Mouse (Mus musculus) mammary gland, adult 2 months (tissue): ENCODE results near the gene Ctrc. TPM values are rescaled to one million over a fixed set of nuclear protein-coding genes. Genes with fewer than 3 reads are reported as not detected.

ENCODE experiments used
- polyA plus RNA-seq: library from polyadenylated mRNA; depleted of rRNA; stranded (reverse); fragments of >200 nt; gene quantifications from 2 replicates; pipeline ENCODE4 v1.2.3, GENCODE M21; 2012; ENCODE audit warnings: low replicate concordance; rRNA removed

Gene Ctrc
- not detected in 2 replicates for polyA plus RNA-seq

GRCm38 (mm10) chr4:141845999-141846398 lies at the start of gene Ctrc:
Ctrc (minus strand) TSS chr4:141846359.

DNA sequence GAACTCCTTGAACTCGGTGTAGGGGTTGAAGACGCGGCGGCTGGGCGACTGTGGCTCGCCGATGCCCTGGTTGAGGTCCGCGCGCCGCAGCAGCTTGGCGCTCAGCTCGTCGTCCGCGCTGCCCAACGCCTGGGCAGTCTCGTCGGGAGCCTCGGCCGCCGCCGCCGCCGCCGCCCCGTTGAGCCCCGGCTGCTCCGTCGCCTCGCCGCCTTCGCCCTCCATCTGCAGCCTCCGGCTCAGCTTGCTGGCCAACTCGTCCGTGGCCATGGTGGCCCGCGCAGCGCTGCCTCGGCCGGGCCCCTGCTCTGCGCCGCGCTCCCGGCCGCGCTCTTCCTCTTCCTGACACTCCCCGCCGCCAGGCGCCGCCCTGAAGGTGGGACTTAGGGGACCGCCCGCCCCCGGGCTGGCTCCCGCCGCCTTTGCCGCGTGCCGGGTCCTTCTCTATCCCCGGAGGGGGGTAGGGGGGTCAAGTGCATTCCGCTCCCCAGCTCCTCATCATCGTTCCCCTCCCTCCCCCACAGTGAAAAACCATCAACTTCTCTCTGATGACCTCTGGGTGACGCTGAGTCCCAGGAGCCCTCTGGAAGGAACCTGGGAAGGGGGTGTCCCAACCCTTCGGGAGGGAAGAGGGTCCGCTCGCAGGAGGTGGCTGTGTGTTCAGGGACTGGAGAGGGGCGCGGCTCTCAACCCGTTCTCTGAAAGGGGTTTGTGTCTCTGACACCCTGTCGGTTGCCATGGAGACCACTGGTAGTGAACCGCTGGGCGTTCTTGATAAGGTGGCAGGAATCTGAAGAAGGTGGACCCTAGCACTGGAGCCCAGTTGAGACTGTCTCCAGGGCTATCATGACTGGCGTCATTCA lies 28.7 kb upstream of the Ctrc start, which contains the start of gene Efhd2:
Efhd2 (minus strand) TSS at position 320 of the 860 bp plus-strand sequence.

GRCm38 (mm10) chr4:141826060-141826459 lies 20.1 kb downstream of the Ctrc start, which contains the start of gene Cela2a:
Cela2a (minus strand) TSS chr4:141826160.

DNA sequence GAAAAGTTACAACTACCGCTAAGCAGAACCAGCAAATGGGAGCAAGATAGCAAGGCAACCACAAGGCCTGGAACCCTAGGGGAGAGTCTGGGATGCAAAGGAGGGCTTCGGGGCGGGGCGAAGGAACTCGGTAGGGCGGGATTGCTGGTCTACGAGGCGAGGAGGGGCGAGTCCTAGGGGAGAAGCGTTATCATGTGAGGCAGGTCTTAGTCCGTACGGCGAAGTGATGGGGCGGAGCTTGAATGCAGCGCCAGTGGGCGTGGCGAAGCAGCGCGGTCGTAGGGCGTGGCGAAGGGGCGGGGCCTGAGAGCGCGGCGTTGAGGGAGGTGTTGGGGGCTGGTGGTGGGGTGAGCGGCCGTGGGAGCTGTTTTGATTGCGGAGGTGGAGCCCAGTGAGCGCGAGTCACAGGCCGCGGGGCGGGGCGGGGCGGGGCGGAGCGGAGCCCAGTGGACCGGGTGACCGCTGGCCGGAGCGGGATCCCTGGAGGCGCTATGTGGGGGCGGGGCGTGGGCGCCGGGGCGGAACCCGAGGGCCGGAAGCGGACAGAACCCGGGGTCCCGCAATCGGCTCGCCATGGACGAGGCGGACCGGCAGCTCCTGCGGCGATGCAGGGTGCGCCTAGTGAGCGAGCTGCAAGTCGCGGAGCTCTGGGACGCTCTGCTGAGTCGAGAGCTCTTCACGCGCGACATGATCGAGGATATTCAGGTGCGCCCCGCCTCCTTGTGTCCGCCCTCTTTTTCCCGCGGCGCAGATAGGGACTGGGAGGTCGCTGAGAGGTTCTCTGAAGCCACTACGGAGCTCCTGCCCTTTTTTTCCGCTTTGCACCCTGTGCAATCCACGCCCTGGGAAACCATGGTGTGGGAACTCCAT lies 52.6 kb downstream of the Ctrc start, which contains the start of gene Casp9:
Casp9 (plus strand) TSS at position 331 of the 870 bp plus-strand sequence.

GRCm38 (mm10) chr4:141790524-141790990 lies 55.6 kb downstream of the Ctrc start, which contains the start of gene Dnajc16:
Dnajc16 (minus strand) TSS chr4:141790931.

Other genes starting within 250 kb of the Ctrc start
- 13.5 and 16.6 TPM in 2 replicates for gene Fblim1, start 240.3 kb downstream of the Ctrc start, polyA plus RNA-seq
- gene Tmem82, start 227.7 kb downstream of the Ctrc start, polyA plus RNA-seq, result 1.2 TPM in 2 replicates
- 2.3 and 8.3 TPM in 2 replicates for gene Slc25a34, start 222.5 kb downstream of the Ctrc start, polyA plus RNA-seq
- gene Plekhm2, start 181.5 kb downstream of the Ctrc start, polyA plus RNA-seq, result 46.2 and 48.6 TPM in 2 replicates
- gene Rsc1a1, start 160.8 kb downstream of the Ctrc start, polyA plus RNA-seq, result 3.5 and 23.2 TPM in 2 replicates
- 15.1 and 20.9 TPM in 2 replicates for gene Ddi2, start 122.9 kb downstream of the Ctrc start, polyA plus RNA-seq
- 2.4 TPM in 1 of 2 replicates, not detected in the other for gene Agmat, start 99.7 kb downstream of the Ctrc start, polyA plus RNA-seq
- 8.3 and 12.2 TPM in 2 replicates for gene Dnajc16, start 55.4 kb downstream of the Ctrc start, polyA plus RNA-seq
- 21.4 and 21.9 TPM in 2 replicates for gene Casp9, start 52.7 kb downstream of the Ctrc start, polyA plus RNA-seq
- gene Cela2a, start 20.2 kb downstream of the Ctrc start, polyA plus RNA-seq, result 0.62 and 1.8 TPM in 2 replicates
- 83.3 and 134 TPM in 2 replicates for gene Efhd2, start 28.6 kb upstream of the Ctrc start, polyA plus RNA-seq
- 0.16 and 0.20 TPM in 2 replicates for gene Fhad1, start 168.7 kb upstream of the Ctrc start, polyA plus RNA-seq
- 10.7 and 12.1 TPM in 2 replicates for gene Tmem51, start 237.9 kb upstream of the Ctrc start, polyA plus RNA-seq